Mouse (Mus musculus) myocyte (in vitro differentiated cells): ENCODE results near the gene Pbx1. TPM values are rescaled to one million over a fixed set of nuclear protein-coding genes. Genes with fewer than 3 reads are reported as not detected.

Experiments used
- H3K27me3 ChIP-seq: one replicate; pipeline ENCODE4 v1.6.1; 2011; ENCODE audit not compliant: control insufficient read depth, insufficient read depth, insufficient read length
- H3K36me3 ChIP-seq: one replicate; pipeline ENCODE4 v1.6.1; 2011; ENCODE audit not compliant: control insufficient read depth, insufficient read depth
- H3K4me2 ChIP-seq: one replicate; pipeline ENCODE4 v1.6.1; 2011; ENCODE audit warnings: low read depth, control low read depth
- H3K4me3 ChIP-seq: one replicate; pipeline ENCODE4 v1.5.1; 2011; ENCODE audit warnings: mild to moderate bottlenecking, control low read depth, moderate library complexity
- H3K79me2 ChIP-seq: one replicate; pipeline ENCODE4 v1.6.1; 2011; ENCODE audit not compliant: control insufficient read depth, insufficient read depth
- H3ac ChIP-seq: one replicate; pipeline ENCODE4 v1.6.1; 2011; ENCODE audit not compliant: control insufficient read depth, insufficient read length
- CEBPB ChIP-seq: IDR thresholded peaks from 2 replicates; pipeline ENCODE4 v1.6.1; 2011; ENCODE audit warnings: mild to moderate bottlenecking, moderate library complexity; ENCODE audit not compliant: poor library complexity, insufficient read depth, severe bottlenecking
- E2F4 ChIP-seq: IDR thresholded peaks from one replicate; pipeline ENCODE4 v1.6.1; 2011; ENCODE audit warnings: mild to moderate bottlenecking, control low read depth, moderate library complexity; ENCODE audit not compliant: insufficient read depth
- MAX ChIP-seq: IDR thresholded peaks from one replicate; pipeline ENCODE4 v1.6.1; 2011; ENCODE audit warnings: low read depth, mild to moderate bottlenecking, control low read depth
- MYOD1 ChIP-seq, 3 experiments: IDR thresholded peaks; one replicate each; pipeline ENCODE4 v1.6.1; 2011; ENCODE audit warnings: control low read depth in 2 of 3, low read depth in 2 of 3, mild to moderate bottlenecking in 2 of 3, moderate library complexity in 1 of 3; ENCODE audit not compliant: insufficient read length in 2 of 3, control insufficient read depth in 1 of 3
- MYOG ChIP-seq, 3 experiments: IDR thresholded peaks; one replicate each; pipeline ENCODE4 v1.6.1; 2011; ENCODE audit warnings: control low read depth in 2 of 3, low read depth in 2 of 3, mild to moderate bottlenecking in 2 of 3; ENCODE audit not compliant: insufficient read length in 2 of 3, control insufficient read depth in 1 of 3, insufficient read depth in 1 of 3
- POLR2A ChIP-seq: IDR thresholded peaks from one replicate; pipeline ENCODE4 v1.6.1; 2011; ENCODE audit warnings: low read depth, mild to moderate bottlenecking, control low read depth, moderate library complexity; ENCODE audit not compliant: insufficient read length
- POLR2AphosphoS2 ChIP-seq: IDR thresholded peaks from one replicate; pipeline ENCODE4 v1.6.1; 2011; ENCODE audit warnings: low read depth, control low read depth; ENCODE audit not compliant: insufficient read length
- REST ChIP-seq: IDR thresholded peaks from one replicate; pipeline ENCODE4 v1.6.1; 2011; ENCODE audit warnings: mild to moderate bottlenecking, control low read depth, moderate library complexity; ENCODE audit not compliant: insufficient read depth, insufficient read length
- SRF ChIP-seq: IDR thresholded peaks from one replicate; pipeline ENCODE4 v1.6.1; 2011; ENCODE audit warnings: low read depth; ENCODE audit not compliant: control insufficient read depth, insufficient read length
- TCF12 ChIP-seq: IDR thresholded peaks from one replicate; pipeline ENCODE4 v1.6.1; 2011; ENCODE audit warnings: mild to moderate bottlenecking, control low read depth; ENCODE audit not compliant: poor library complexity, insufficient read depth, severe bottlenecking
- TCF3 ChIP-seq: IDR thresholded peaks from one replicate; pipeline ENCODE4 v1.6.1; 2011; ENCODE audit warnings: low read depth, control low read depth; ENCODE audit not compliant: insufficient read length
- USF1 ChIP-seq: IDR thresholded peaks from one replicate; pipeline ENCODE4 v1.6.1; 2011; ENCODE audit warnings: low read depth, mild to moderate bottlenecking, control low read depth, moderate library complexity
- polyA plus RNA-seq: library from polyadenylated mRNA; unstranded; fragments of >200 nt; fragmentation: generic; extraction: Trizol; gene quantifications from one replicate; pipeline ENCODE4 v1.2.1, GENCODE M21; 2012; ENCODE audit warnings: missing spikeins

The Pbx1 gene
- polyA plus RNA-seq, 1 experiment: 11.4 TPM

GRCm38 (mm10) chr1:168381451-168381850, 50.6 kb downstream of the Pbx1 start:
- H3K4me3 ChIP-seq: no peak overlapping the region
- H3K79me2 ChIP-seq: peaks cover 8% of the 10 kb centered on the region
- no peaks in the 10 kb centered on the region for H3K36me3 ChIP-seq
- no peak overlapping the region for H3K4me2 ChIP-seq
- TF ChIP-seq SRF (no peak), E2F4 (no peak), USF1 (no peak), MYOD1 (IDR thresholded peaks at IDR 0.05; ENCODE audit: control insufficient read depth in 1 of 3, insufficient read length in 2 of 3, low read depth in 2 of 3) (no peak), TCF12 (no peak), POLR2A (no peak), REST (no peak), MYOG (IDR thresholded peaks at IDR 0.05; ENCODE audit: control insufficient read depth in 1 of 3, insufficient read depth in 1 of 3, insufficient read length in 2 of 3, low read depth in 2 of 3) (no peak), MAX (no peak), CEBPB (no peak), TCF3 (no peak), POLR2AphosphoS2 (no peak)
- no peaks in the 10 kb centered on the region for H3K27me3 ChIP-seq
- no peak overlapping the region for H3ac ChIP-seq

GRCm38 (mm10) chr1:168380241-168380770, 51.8 kb downstream of the Pbx1 start:
- Histone ChIP-seq H3K4me3 (no peak overlapping the region), H3K36me3 (no peaks in the 10 kb centered on the region), H3K27me3 (no peaks in the 10 kb centered on the region), H3K4me2 (no peak overlapping the region), H3ac (no peak overlapping the region), H3K79me2 (peaks cover 8% of the 10 kb centered on the region)
- TF ChIP-seq REST: no peak
- TF ChIP-seq TCF3: no peak
- TF ChIP-seq CEBPB: no peak
- TF ChIP-seq TCF12: no peak
- no peak for TF ChIP-seq POLR2A
- TF ChIP-seq USF1: no peak
- TF ChIP-seq POLR2AphosphoS2: no peak
- no peak for TF ChIP-seq MYOD1 (IDR thresholded peaks at IDR 0.05; ENCODE audit: control insufficient read depth in 1 of 3, insufficient read length in 2 of 3, low read depth in 2 of 3)
- no peak for TF ChIP-seq E2F4
- TF ChIP-seq MAX: no peak

- H3K4me3 ChIP-seq: no peak overlapping the region
- no peaks in the 10 kb centered on the region for H3K79me2 ChIP-seq
- H3K36me3 ChIP-seq: no peaks in the 10 kb centered on the region
- TF ChIP-seq USF1: no peak
- H3K4me2 ChIP-seq: no peak overlapping the region
- no peaks in the 10 kb centered on the region for H3K27me3 ChIP-seq
- no peak overlapping the region for H3ac ChIP-seq
Measured at GRCm38 (mm10) chr1:168377650-168378049, 54.4 kb downstream of the Pbx1 start.

- Histone ChIP-seq H3K27me3 (no peaks in the 10 kb centered on the region), H3K79me2 (no peaks in the 10 kb centered on the region), H3K4me2 (no peak overlapping the region), H3ac (no peak overlapping the region), H3K36me3 (no peaks in the 10 kb centered on the region), H3K4me3 (no peak overlapping the region)
- TF ChIP-seq SRF (no peak), POLR2A (no peak), TCF12 (no peak), MYOD1 (IDR thresholded peaks at IDR 0.05; ENCODE audit: control insufficient read depth in 1 of 3, insufficient read length in 2 of 3, low read depth in 2 of 3) (no peak)
Measured at GRCm38 (mm10) chr1:168376330-168376729, 55.7 kb downstream of the Pbx1 start.

GRCm38 (mm10) chr1:168374953-168375600, 57.0 kb downstream of the Pbx1 start:
- no peak overlapping the region for H3K4me2 ChIP-seq
- H3K27me3 ChIP-seq: no peaks in the 10 kb centered on the region
- no peak overlapping the region for H3ac ChIP-seq
- no peaks in the 10 kb centered on the region for H3K36me3 ChIP-seq
- no peak overlapping the region for H3K4me3 ChIP-seq
- TF ChIP-seq CEBPB: no peak
- H3K79me2 ChIP-seq: no peaks in the 10 kb centered on the region

- Histone ChIP-seq H3K79me2 (no peaks in the 10 kb centered on the region), H3ac (no peak overlapping the region), H3K4me3 (no peak overlapping the region), H3K4me2 (no peak overlapping the region), H3K36me3 (no peaks in the 10 kb centered on the region), H3K27me3 (no peaks in the 10 kb centered on the region)
- TF ChIP-seq TCF3: no peak
- TF ChIP-seq MAX: no peak
- no peak for TF ChIP-seq MYOD1 (IDR thresholded peaks at IDR 0.05; ENCODE audit: control insufficient read depth in 1 of 3, insufficient read length in 2 of 3, low read depth in 2 of 3)
- no peak for TF ChIP-seq MYOG (IDR thresholded peaks at IDR 0.05; ENCODE audit: control insufficient read depth in 1 of 3, insufficient read depth in 1 of 3, insufficient read length in 2 of 3, low read depth in 2 of 3)
Measured at GRCm38 (mm10) chr1:168372089-168372488, 60.0 kb downstream of the Pbx1 start.
